Mouse (Mus musculus) ES-E14 (cell line): ENCODE results near the gene Lysmd2.

Experiments
- CHD2 ChIP-seq: IDR thresholded peaks from 2 replicates; pipeline ENCODE4 v1.6.1; 2014; ENCODE audit warnings: mild to moderate bottlenecking, low read depth, low read length, inconsistent platforms
- HCFC1 ChIP-seq: IDR thresholded peaks from 2 replicates; pipeline ENCODE4 v1.6.1; 2012; ENCODE audit warnings: low read length, inconsistent platforms, borderline replicate concordance; ENCODE audit not compliant: insufficient read depth
- MAFK ChIP-seq: IDR thresholded peaks from 2 replicates; pipeline ENCODE4 v1.6.1; 2014; ENCODE audit warnings: mild to moderate bottlenecking, low read depth, low read length, inconsistent platforms; ENCODE audit not compliant: insufficient read depth
- ZC3H11A ChIP-seq: IDR thresholded peaks from 2 replicates; pipeline ENCODE4 v1.6.1; 2012; ENCODE audit warnings: low read depth, mild to moderate bottlenecking, inconsistent platforms, low read length, borderline replicate concordance
- ZNF384 ChIP-seq: IDR thresholded peaks from 2 replicates; pipeline ENCODE4 v1.6.1; 2012; ENCODE audit warnings: low read depth, low read length, inconsistent platforms

DNA sequence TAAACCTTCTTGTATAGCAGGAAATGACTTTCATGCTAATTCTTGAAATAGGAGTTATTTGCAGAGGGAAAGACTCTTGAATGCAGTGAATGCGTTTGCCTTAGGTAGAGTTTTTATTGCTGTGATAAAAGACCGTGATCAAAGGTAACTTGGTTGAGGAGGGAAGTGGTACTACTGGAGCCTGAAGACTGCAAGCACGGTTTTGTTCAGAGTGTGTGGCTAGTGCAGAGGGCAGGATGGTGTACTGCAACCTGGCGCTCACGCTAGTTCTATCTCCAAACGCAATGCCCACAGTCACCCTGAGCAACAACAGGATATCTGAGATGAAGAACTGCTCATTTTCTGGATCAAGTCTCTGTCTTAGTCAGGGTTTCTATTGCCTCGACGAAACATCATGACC lies 8.1 kb downstream of the Lysmd2 start:
- TF ChIP-seq MAFK (no peak), ZC3H11A (no peak), ZNF384 (no peak), HCFC1 (no peak), CHD2 (no peak)
